Mouse (Mus musculus) MEL (cell line): ENCODE results near the gene Efna2. TPM values are rescaled to one million over a fixed set of nuclear protein-coding genes. Genes with fewer than 3 reads are reported as not detected.

ENCODE experiments used
- DNase-seq: peaks from one replicate; pipeline ENCODE4 v3.0.0; 2011; ENCODE audit warnings: low read depth, low spot score
- H3K27ac ChIP-seq: 2 replicates; pipeline ENCODE4 v1.5.1; 2012; ENCODE audit warnings: low read depth, mild to moderate bottlenecking, control low read depth, low read length, moderate library complexity; ENCODE audit not compliant: control insufficient read depth
- H3K27me3 ChIP-seq, 2 experiments: fragments of 150-350 bp in 1 of 2; sonication (generic) in 1 of 2; 2 replicates each; pipeline ENCODE4 v1.6.1; 2012; ENCODE audit warnings: low read length in 2 of 2, mild to moderate bottlenecking in 2 of 2, improper control_type of control experiment in 1 of 2, moderate library complexity in 1 of 2; ENCODE audit not compliant: insufficient read depth in 2 of 2, control insufficient read depth in 1 of 2
- H3K36me3 ChIP-seq, 2 experiments: 2 replicates each; pipeline ENCODE4 v1.6.1; 2012 to 2014; ENCODE audit warnings: low read length in 2 of 2, improper control_type of control experiment in 1 of 2, inconsistent platforms in 1 of 2, mild to moderate bottlenecking in 1 of 2; ENCODE audit not compliant: insufficient read depth in 2 of 2, control insufficient read depth in 1 of 2
- H3K4me1 ChIP-seq, 2 experiments: fragments of 150-350 bp in 1 of 2; sonication (generic) in 1 of 2; 2 replicates each; pipeline ENCODE4 v1.6.1; 2012; ENCODE audit warnings: low read length in 2 of 2, improper control_type of control experiment in 1 of 2, mild to moderate bottlenecking in 1 of 2; ENCODE audit not compliant: insufficient read depth in 2 of 2, control insufficient read depth in 1 of 2
- H3K4me3 ChIP-seq, 2 experiments: fragments of 150-350 bp in 1 of 2; sonication (generic) in 1 of 2; 2 replicates each; pipeline ENCODE4 v1.5.1; 2012; ENCODE audit warnings: low read depth in 2 of 2, low read length in 2 of 2, mild to moderate bottlenecking in 2 of 2, moderate library complexity in 2 of 2, control low read depth in 1 of 2, improper control_type of control experiment in 1 of 2; ENCODE audit not compliant: control insufficient read depth in 1 of 2, insufficient read depth in 1 of 2
- H3K79me2 ChIP-seq: 2 replicates; pipeline ENCODE4 v1.6.1; 2012; ENCODE audit warnings: mild to moderate bottlenecking, low read length, moderate library complexity; ENCODE audit not compliant: control insufficient read depth, poor library complexity, insufficient read depth
- H3K9ac ChIP-seq: 2 replicates; pipeline ENCODE4 v1.6.1; 2012; ENCODE audit warnings: low read depth, mild to moderate bottlenecking, control low read depth, low read length, moderate library complexity; ENCODE audit not compliant: control insufficient read depth, poor library complexity, severe bottlenecking
- H3K9me3 ChIP-seq: fragments of 150-350 bp; sonication (generic); replicated peaks from 2 replicates; pipeline ENCODE4 v1.6.1; 2012; ENCODE audit warnings: mild to moderate bottlenecking, low read length, improper control_type of control experiment, moderate library complexity; ENCODE audit not compliant: insufficient read depth
- CTCF ChIP-seq, 3 experiments: IDR thresholded peaks in 2 of 3; conservative IDR thresholded peaks in 1 of 3; 2 replicates each; pipeline ENCODE4 v1.5.1; 2011 to 2012; ENCODE audit warnings: low read length in 3 of 3, low read depth in 2 of 3, mild to moderate bottlenecking in 2 of 3, improper control_type of control experiment in 1 of 3, inconsistent platforms in 1 of 3, mixed read lengths in 1 of 3, moderate library complexity in 1 of 3; ENCODE audit not compliant: control insufficient read depth in 1 of 3, insufficient read depth in 1 of 3, poor library complexity in 1 of 3, severe bottlenecking in 1 of 3
- E2F4 ChIP-seq: IDR thresholded peaks from 2 replicates; pipeline ENCODE4 v1.6.1; 2011; ENCODE audit warnings: low read depth, low read length, improper control_type of control experiment, borderline replicate concordance
- EP300 ChIP-seq, 2 experiments: IDR thresholded peaks; 2 replicates each; pipeline ENCODE4 v1.6.1; 2011; ENCODE audit warnings: improper control_type of control experiment in 2 of 2, low read length in 2 of 2, low read depth in 1 of 2, mild to moderate bottlenecking in 1 of 2
- ETS1 ChIP-seq: IDR thresholded peaks from 2 replicates; pipeline ENCODE4 v1.6.1; 2012; ENCODE audit warnings: low read depth, mild to moderate bottlenecking, inconsistent platforms, low read length, improper control_type of control experiment, moderate library complexity
- GABPA ChIP-seq: IDR thresholded peaks from 2 replicates; pipeline ENCODE4 v1.6.1; 2012; ENCODE audit warnings: low read depth, mild to moderate bottlenecking, inconsistent platforms, low read length, improper control_type of control experiment, moderate library complexity
- HCFC1 ChIP-seq: IDR thresholded peaks from 2 replicates; pipeline ENCODE4 v1.6.1; 2012; ENCODE audit warnings: low read depth, mild to moderate bottlenecking, inconsistent platforms, low read length, improper control_type of control experiment, moderate library complexity
- JUND ChIP-seq: IDR thresholded peaks from 2 replicates; pipeline ENCODE4 v1.6.1; 2011; ENCODE audit warnings: low read depth, mild to moderate bottlenecking, improper control_type of control experiment, low read length
- MAFK ChIP-seq: IDR thresholded peaks from 2 replicates; pipeline ENCODE4 v1.6.1; 2011; ENCODE audit warnings: low read depth, mild to moderate bottlenecking, low read length, improper control_type of control experiment, borderline replicate concordance
- MAX ChIP-seq: IDR thresholded peaks from 2 replicates; pipeline ENCODE4 v1.6.1; 2011; ENCODE audit warnings: low read length, improper control_type of control experiment
- MAZ ChIP-seq: IDR thresholded peaks from 2 replicates; pipeline ENCODE4 v1.6.1; 2012; ENCODE audit warnings: low read depth, mild to moderate bottlenecking, inconsistent platforms, low read length, improper control_type of control experiment
- MXI1 ChIP-seq: IDR thresholded peaks from 2 replicates; pipeline ENCODE4 v1.6.1; 2011; ENCODE audit warnings: mild to moderate bottlenecking, low read depth, low read length, improper control_type of control experiment
- MYB ChIP-seq: IDR thresholded peaks from 2 replicates; pipeline ENCODE4 v1.6.1; 2011; ENCODE audit warnings: mild to moderate bottlenecking, low read depth, low read length, improper control_type of control experiment
- MYC ChIP-seq: IDR thresholded peaks from 2 replicates; pipeline ENCODE4 v1.6.1; 2011; ENCODE audit warnings: low read depth, mild to moderate bottlenecking, low read length, improper control_type of control experiment, moderate library complexity
- NELFE ChIP-seq: IDR thresholded peaks from 2 replicates; pipeline ENCODE4 v1.6.1; 2011; ENCODE audit warnings: low read depth, low read length, improper control_type of control experiment
- POLR2A ChIP-seq, 2 experiments: IDR thresholded peaks; 2 replicates each; pipeline ENCODE4 v1.6.1; 2011 to 2012; ENCODE audit warnings: low read length in 2 of 2, mild to moderate bottlenecking in 2 of 2, control low read depth in 1 of 2, improper control_type of control experiment in 1 of 2, low read depth in 1 of 2, moderate library complexity in 1 of 2; ENCODE audit not compliant: control insufficient read depth in 1 of 2, insufficient read depth in 1 of 2, poor library complexity in 1 of 2
- POLR2AphosphoS2 ChIP-seq: IDR thresholded peaks from 2 replicates; pipeline ENCODE4 v1.6.1; 2011; ENCODE audit warnings: low read length, improper control_type of control experiment
- POLR2AphosphoS5 ChIP-seq: IDR thresholded peaks from 2 replicates; pipeline ENCODE4 v1.6.1; 2012; ENCODE audit warnings: low read depth, borderline replicate concordance, mild to moderate bottlenecking, inconsistent platforms, low read length, moderate library complexity, mixed read lengths
- SIN3A ChIP-seq: IDR thresholded peaks from 2 replicates; pipeline ENCODE4 v1.6.1; 2012; ENCODE audit warnings: low read length, improper control_type of control experiment, inconsistent platforms
- TAL1 ChIP-seq: IDR thresholded peaks from 2 replicates; pipeline ENCODE4 v1.6.1; 2012; ENCODE audit warnings: mild to moderate bottlenecking, inconsistent platforms, low read length, moderate library complexity, mixed read lengths
- UBTF ChIP-seq: IDR thresholded peaks from 2 replicates; pipeline ENCODE4 v1.6.1; 2012; ENCODE audit warnings: low read depth, mild to moderate bottlenecking, inconsistent platforms, low read length, improper control_type of control experiment, moderate library complexity, borderline replicate concordance; ENCODE audit not compliant: insufficient read depth
- USF1 ChIP-seq: IDR thresholded peaks from 2 replicates; pipeline ENCODE4 v1.6.1; 2014; ENCODE audit warnings: low read depth, mild to moderate bottlenecking, inconsistent platforms, low read length, improper control_type of control experiment, moderate library complexity
- USF2 ChIP-seq, 2 experiments: IDR thresholded peaks; 2 replicates each; pipeline ENCODE4 v1.6.1; 2011 to 2012; ENCODE audit warnings: improper control_type of control experiment in 2 of 2, low read length in 2 of 2, borderline replicate concordance in 1 of 2, inconsistent platforms in 1 of 2, low read depth in 1 of 2, mild to moderate bottlenecking in 1 of 2; ENCODE audit not compliant: insufficient read depth in 1 of 2
- ZC3H11A ChIP-seq: IDR thresholded peaks from 2 replicates; pipeline ENCODE4 v1.6.1; 2012; ENCODE audit warnings: low read depth, mild to moderate bottlenecking, inconsistent platforms, low read length, improper control_type of control experiment
- ZKSCAN1 ChIP-seq: IDR thresholded peaks from 2 replicates; pipeline ENCODE4 v1.6.1; 2012; ENCODE audit warnings: low read depth, mild to moderate bottlenecking, inconsistent platforms, low read length, improper control_type of control experiment, moderate library complexity
- ZMIZ1 ChIP-seq: IDR thresholded peaks from 2 replicates; pipeline ENCODE4 v1.6.1; 2012; ENCODE audit warnings: low read depth, mild to moderate bottlenecking, inconsistent platforms, low read length, improper control_type of control experiment, moderate library complexity
- polyA plus RNA-seq, 2 experiments: library from polyadenylated mRNA; stranded (reverse) in 1 of 2; unstranded in 1 of 2; fragments of >175 nt in 1 of 2; fragments of >200 nt in 1 of 2; gene quantifications; 2 replicates each; pipeline versions ENCODE4 v1.2.1 to v1.2.4; 2012; ENCODE audit warnings: low replicate concordance in 2 of 2, low read depth in 1 of 2; ENCODE audit not compliant: insufficient read length in 2 of 2, insufficient read depth in 1 of 2, missing spikeins in 1 of 2
- total RNA-seq: library from RNA; depleted of rRNA; stranded (reverse); fragments of 300-350 nt; gene quantifications from 2 replicates; pipeline ENCODE4 v1.2.3, GENCODE M21; 2012

Efna2 gene
- total and polyA plus RNA-seq, 3 experiments: 0.12 to 2.8 TPM; not detected in 1

GRCm38 (mm10) chr10:80237020-80237419 lies 57.7 kb downstream of the Efna2 start:
- DNase-seq: no peak
- Histone ChIP-seq H3K36me3 (no peaks in the 10 kb centered on the region; a peak in 1 of 4 replicates), H3K9ac (no peak overlapping the region), H3K4me1 (no peaks in the 10 kb centered on the region), H3K27me3 (no peaks in the 10 kb centered on the region), H3K4me3 (no peak overlapping the region), H3K27ac (no peak overlapping the region), H3K9me3 (no peaks in the 10 kb centered on the region), H3K79me2 (no peaks in the 10 kb centered on the region)
- TF ChIP-seq HCFC1 (no peak), CTCF (IDR thresholded peaks at IDR 0.05 in 2 of 3, conservative IDR thresholded peaks at IDR 0.05 in 1 of 3; ENCODE audit: control insufficient read depth in 1 of 3, insufficient read depth in 1 of 3, low read depth in 2 of 3, low read length in 3 of 3, poor library complexity in 1 of 3, severe bottlenecking in 1 of 3) (no peak), SIN3A (no peak), GABPA (no peak), MAZ (no peak), JUND (no peak), USF1 (no peak), TAL1 (no peak), EP300 (IDR thresholded peaks at IDR 0.05; ENCODE audit: low read depth in 1 of 2, low read length in 2 of 2) (no peak), MYB (no peak), NELFE (no peak), UBTF (no peak), MXI1 (no peak), MYC (no peak), ZC3H11A (no peak), POLR2A (IDR thresholded peaks at IDR 0.05; ENCODE audit: control insufficient read depth in 1 of 2, insufficient read depth in 1 of 2, low read depth in 1 of 2, low read length in 2 of 2, poor library complexity in 1 of 2) (no peak), POLR2AphosphoS5 (no peak), MAFK (no peak)

DNA sequence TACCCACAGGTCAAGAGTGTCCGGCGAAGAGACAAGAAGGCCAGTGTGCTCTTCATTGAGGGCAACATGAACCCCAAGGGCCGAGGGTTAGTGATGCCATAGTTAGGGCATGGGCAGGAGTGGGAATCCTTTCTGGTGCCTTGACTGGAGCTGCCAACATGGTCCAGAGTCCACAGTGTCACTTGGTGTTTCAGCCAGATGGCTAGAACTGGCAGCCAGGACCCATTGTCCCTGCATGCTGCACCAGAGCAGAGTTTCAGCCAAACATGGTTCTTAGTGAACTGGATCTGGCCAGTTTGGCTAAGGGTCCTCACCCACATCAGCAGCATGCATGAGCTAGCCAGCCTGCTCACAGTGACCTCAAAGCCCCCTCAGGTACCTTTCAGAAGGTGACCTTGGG lies 59.0 kb downstream of the Efna2 start:
- no peaks in the 10 kb centered on the region for H3K9me3 ChIP-seq
- H3K36me3 ChIP-seq: no peaks in the 10 kb centered on the region; a peak in 1 of 4 replicates
- H3K79me2 ChIP-seq: no peaks in the 10 kb centered on the region
- no peaks in the 10 kb centered on the region for H3K27me3 ChIP-seq
- H3K4me3 ChIP-seq: no peak overlapping the region
- no peak overlapping the region for H3K27ac ChIP-seq
- no peak overlapping the region for H3K9ac ChIP-seq
- no peak for DNase-seq
- H3K4me1 ChIP-seq: no peaks in the 10 kb centered on the region
- TF ChIP-seq MAX: no peak
- TF ChIP-seq ZMIZ1: no peak
- TF ChIP-seq E2F4: no peak
- no peak for TF ChIP-seq POLR2AphosphoS2
- no peak for TF ChIP-seq USF2 (IDR thresholded peaks at IDR 0.05; ENCODE audit: borderline replicate concordance in 1 of 2, insufficient read depth in 1 of 2, low read depth in 1 of 2, low read length in 2 of 2)
- no peak for TF ChIP-seq ETS1
- no peak for TF ChIP-seq TAL1
- no peak for TF ChIP-seq POLR2A (IDR thresholded peaks at IDR 0.05; ENCODE audit: control insufficient read depth in 1 of 2, insufficient read depth in 1 of 2, low read depth in 1 of 2, low read length in 2 of 2, poor library complexity in 1 of 2)
- TF ChIP-seq ZKSCAN1: no peak
- no peak for TF ChIP-seq MYC
- TF ChIP-seq MYB: no peak
